Mouse (Mus musculus): ENCODE data around the gene Nmral1. TPM values are rescaled to one million over a fixed set of nuclear protein-coding genes. Genes with fewer than 3 reads are reported as not detected.
"Not testable (repeated sequence)": the region's sequence is repeated elsewhere in the genome, so short reads cannot be mapped to it uniquely, and the experiment has no call there.

Nmral1 gene
- polyA plus RNA-seq, 1 experiment from 2014 or later = 47.9 TPM

DNA sequence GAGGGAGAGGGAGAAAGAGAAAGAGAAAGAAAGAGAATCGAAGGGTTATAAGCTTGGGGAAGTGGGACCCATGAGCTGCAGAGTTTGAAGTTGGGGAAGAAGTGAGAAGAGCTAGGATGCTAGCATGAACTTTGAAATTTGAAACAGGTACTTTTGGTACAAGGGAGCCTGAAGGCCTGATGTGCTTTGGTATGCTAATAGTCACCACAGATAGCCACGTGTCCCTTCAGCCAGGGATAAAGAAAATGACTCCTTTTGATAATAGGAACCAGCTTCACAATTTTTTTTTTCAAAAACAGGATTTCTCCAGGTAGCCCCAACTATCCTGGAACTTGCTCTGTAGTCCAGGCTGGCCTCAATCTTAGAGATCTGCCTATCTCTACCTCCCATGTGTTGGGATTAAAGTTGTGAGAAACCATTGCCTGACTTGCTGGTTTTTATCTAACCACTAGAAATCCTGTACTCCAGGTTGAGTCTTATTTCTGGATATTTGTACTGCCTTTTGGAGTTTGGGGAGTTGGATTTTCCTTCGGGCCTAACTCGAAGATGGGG is 36.5 kb downstream of the Nmral1 start:
- H3K27ac ChIP-seq = peak overlapping the region; percentile 82; the same call in 1 of the 2 replicates
- DNase-seq (ENCODE audit: low spot score) (no peak), ATAC-seq (replicated peaks; ENCODE audit: low FRiP score, low read depth) (no peak)
- 80% methylated on average over 4 of the region's 4 CpGs for WGBS
- peaks cover 13% of the 10 kb centered on the region; the same call in 1 of the 2 replicates for H3K4me1 ChIP-seq (replicated peaks; ENCODE audit: insufficient read depth, low read length)
- no peak overlapping the region; the same call in 1 of the 2 replicates for H3K9ac ChIP-seq (ENCODE audit: low read depth, low read length)
- no peaks in the 10 kb centered on the region; the same call in 1 of the 2 replicates for H3K36me3 ChIP-seq (ENCODE audit: insufficient read depth, low read length)
- H3K4me3 ChIP-seq (replicated peaks; ENCODE audit: low read depth, low read length) = no peak overlapping the region
- H3K4me2 ChIP-seq (ENCODE audit: low read length) = peak overlapping the region; percentile 72; the same call in 1 of the 2 replicates
- no peak for TF ChIP-seq CTCF (IDR thresholded peaks at IDR 0.05; ENCODE audit: low read depth)
- no peaks in the 10 kb centered on the region for H3K27me3 ChIP-seq (ENCODE audit: insufficient read depth, low read length)
- H3K9me3 ChIP-seq (replicated peaks; ENCODE audit: low read length) = no peaks in the 10 kb centered on the region

GRCm38 (mm10) chr16:4680922-4681455 is 38.2 kb downstream of the Nmral1 start:
- not testable (repeated sequence) for DNase-seq (ENCODE audit: low spot score); H3K27me3 ChIP-seq (ENCODE audit: insufficient read depth, low read length); H3K4me3 ChIP-seq (replicated peaks; ENCODE audit: low read depth, low read length); H3K4me2 ChIP-seq (ENCODE audit: low read length); H3K9ac ChIP-seq (ENCODE audit: low read depth, low read length); H3K36me3 ChIP-seq (ENCODE audit: insufficient read depth, low read length); ATAC-seq (replicated peaks; ENCODE audit: low FRiP score, low read depth); H3K27ac ChIP-seq; H3K9me3 ChIP-seq (replicated peaks; ENCODE audit: low read length)
- 74% methylated on average over 3 of the region's 3 CpGs for WGBS
- peaks cover 13% of the 10 kb centered on the region; the same call in 1 of the 2 replicates for H3K4me1 ChIP-seq (replicated peaks; ENCODE audit: insufficient read depth, low read length)

DNA sequence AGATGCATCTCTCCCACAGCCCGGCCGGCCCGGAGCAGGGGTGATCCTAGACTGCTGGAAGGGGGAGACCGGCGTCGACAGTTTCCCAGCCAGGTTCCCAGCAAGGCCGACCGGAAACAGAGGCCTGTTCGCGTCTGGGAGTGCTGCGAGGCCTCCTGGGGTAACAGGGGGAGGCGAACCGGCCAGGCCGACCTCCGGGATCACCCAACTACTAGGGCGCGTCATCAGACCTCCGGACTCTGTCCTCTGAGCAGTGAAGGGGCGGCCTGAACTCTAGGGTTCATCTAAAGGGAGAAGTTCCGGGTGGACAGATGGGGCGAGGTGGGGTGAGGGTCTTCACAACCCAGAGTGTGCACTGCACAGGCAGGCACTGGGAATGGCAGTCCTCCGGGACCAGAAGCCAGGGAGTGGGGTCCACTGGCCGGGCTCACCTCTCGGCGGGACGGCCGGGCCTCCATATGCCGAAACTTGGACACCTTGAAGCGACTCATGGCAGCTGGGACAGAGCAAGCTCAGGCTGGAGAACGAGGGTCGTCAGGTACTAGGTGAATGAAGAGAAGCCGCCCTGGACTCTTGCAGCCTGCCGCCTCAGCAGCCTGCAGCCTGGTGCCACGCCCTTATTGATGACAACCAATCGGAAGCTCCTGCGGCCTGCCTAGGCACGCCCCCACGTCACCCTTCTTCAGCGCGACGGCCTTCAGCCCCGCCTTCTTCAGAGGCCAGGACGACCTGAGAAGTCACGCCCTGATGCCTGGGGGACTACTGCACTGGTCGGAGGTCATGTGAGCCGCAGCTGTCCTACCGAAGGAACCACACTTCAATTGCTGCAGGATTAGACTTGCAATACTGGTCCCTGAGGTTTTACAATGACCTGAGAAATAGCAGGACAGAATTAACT is 39.8 kb downstream of the Nmral1 start, which contains the start of gene Coro7:
Gene Coro7, minus strand, starts transcription at position 657 of the 898 bp plus-strand sequence.
- H3K4me3 ChIP-seq (replicated peaks; ENCODE audit: low read depth, low read length) = peak within 1 kb of the TSS; percentile 66
- ATAC-seq (replicated peaks; ENCODE audit: low FRiP score, low read depth) (peak; percentile 92), DNase-seq (ENCODE audit: low spot score) (peak; percentile 98)
- H3K27ac ChIP-seq = peak within 1 kb of the TSS; percentile 70
- no peaks in the 10 kb centered on the region for H3K9me3 ChIP-seq (replicated peaks; ENCODE audit: low read length)
- under 1% methylated on average over 47 of the region's 47 CpGs for WGBS
- peak within 1 kb of the TSS; percentile 93 for H3K4me2 ChIP-seq (ENCODE audit: low read length)
- H3K9ac ChIP-seq (ENCODE audit: low read depth, low read length) = peak within 1 kb of the TSS; percentile 57
- no peaks in the 10 kb centered on the region for H3K27me3 ChIP-seq (ENCODE audit: insufficient read depth, low read length)
- TF ChIP-seq CTCF (IDR thresholded peaks at IDR 0.05; ENCODE audit: low read depth) = no peak
- peaks cover 8% of the 10 kb centered on the region; the same call in 1 of the 2 replicates for H3K4me1 ChIP-seq (replicated peaks; ENCODE audit: insufficient read depth, low read length)
- peaks cover 14% of the 10 kb centered on the region for H3K36me3 ChIP-seq (ENCODE audit: insufficient read depth, low read length)

DNA sequence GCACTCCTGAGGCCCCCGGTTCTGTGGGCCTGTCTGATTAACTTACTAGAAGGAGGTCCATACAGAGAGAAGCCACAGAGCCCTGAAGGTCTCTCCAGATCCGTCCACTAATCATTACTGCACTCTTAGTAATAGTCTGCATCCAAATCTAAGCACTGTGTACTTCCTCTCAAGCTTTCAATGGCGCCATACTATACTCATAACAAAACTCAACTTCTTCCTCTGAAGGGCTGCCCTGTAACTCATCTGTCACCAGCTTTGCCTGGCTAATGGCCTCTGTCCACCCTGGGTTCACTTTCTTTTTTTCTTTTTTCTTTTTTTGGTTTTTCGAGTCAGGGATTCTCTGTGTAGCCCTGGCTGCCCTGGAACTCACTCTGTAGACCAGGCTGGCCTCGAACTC is 41.1 kb downstream of the Nmral1 start:
- Histone ChIP-seq H3K4me2 (ENCODE audit: low read length) (no peak overlapping the region), H3K27me3 (ENCODE audit: insufficient read depth, low read length) (no peaks in the 10 kb centered on the region), H3K4me1 (replicated peaks; ENCODE audit: insufficient read depth, low read length) (peaks cover 8% of the 10 kb centered on the region; the same call in 1 of the 2 replicates), H3K27ac (no peak overlapping the region), H3K36me3 (ENCODE audit: insufficient read depth, low read length) (peaks cover 25% of the 10 kb centered on the region), H3K9ac (ENCODE audit: low read depth, low read length) (no peak overlapping the region), H3K4me3 (replicated peaks; ENCODE audit: low read depth, low read length) (no peak overlapping the region), H3K9me3 (replicated peaks; ENCODE audit: low read length) (no peaks in the 10 kb centered on the region)
- ATAC-seq (replicated peaks; ENCODE audit: low FRiP score, low read depth) (no peak), DNase-seq (ENCODE audit: low spot score) (no peak)
- TF ChIP-seq CTCF (IDR thresholded peaks at IDR 0.05; ENCODE audit: low read depth) = no peak
- WGBS = 91% methylated on average over 5 of the region's 5 CpGs

DNA sequence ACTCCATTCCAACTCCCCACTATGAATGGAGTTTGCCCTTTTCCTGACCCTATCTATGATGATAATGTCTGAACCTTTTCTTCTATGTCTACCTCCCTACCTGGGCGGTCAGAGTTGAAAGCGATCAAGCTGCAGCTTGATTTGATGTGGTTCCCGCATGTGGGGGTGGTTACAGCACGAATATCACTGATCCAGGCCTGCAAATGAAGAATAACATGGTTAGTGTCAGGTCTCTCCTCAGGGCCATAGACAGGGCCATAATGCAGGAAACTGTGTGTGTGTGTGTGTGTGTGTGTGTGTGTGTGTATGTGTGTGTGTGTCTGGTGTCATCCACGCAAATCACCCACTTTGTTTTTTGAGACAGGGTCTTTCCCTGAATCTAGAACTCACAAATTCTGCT is 42.3 kb downstream of the Nmral1 start:
- ATAC-seq (replicated peaks; ENCODE audit: low FRiP score, low read depth) = no peak
- Histone ChIP-seq H3K4me1 (replicated peaks; ENCODE audit: insufficient read depth, low read length) (peaks cover 8% of the 10 kb centered on the region; the same call in 1 of the 2 replicates), H3K36me3 (ENCODE audit: insufficient read depth, low read length) (peaks cover 29% of the 10 kb centered on the region), H3K27me3 (ENCODE audit: insufficient read depth, low read length) (no peaks in the 10 kb centered on the region), H3K9ac (ENCODE audit: low read depth, low read length) (0 out of 2 replicates have a peak overlapping the region, but pooled peaks have one; percentile 13), H3K4me3 (replicated peaks; ENCODE audit: low read depth, low read length) (no peak overlapping the region), H3K27ac (no peak overlapping the region), H3K9me3 (replicated peaks; ENCODE audit: low read length) (no peaks in the 10 kb centered on the region), H3K4me2 (ENCODE audit: low read length) (no peak overlapping the region)
- no peak for TF ChIP-seq CTCF (IDR thresholded peaks at IDR 0.05; ENCODE audit: low read depth)
- 89% methylated on average over 5 of the region's 5 CpGs for WGBS
- DNase-seq (ENCODE audit: low spot score) = no peak

DNA sequence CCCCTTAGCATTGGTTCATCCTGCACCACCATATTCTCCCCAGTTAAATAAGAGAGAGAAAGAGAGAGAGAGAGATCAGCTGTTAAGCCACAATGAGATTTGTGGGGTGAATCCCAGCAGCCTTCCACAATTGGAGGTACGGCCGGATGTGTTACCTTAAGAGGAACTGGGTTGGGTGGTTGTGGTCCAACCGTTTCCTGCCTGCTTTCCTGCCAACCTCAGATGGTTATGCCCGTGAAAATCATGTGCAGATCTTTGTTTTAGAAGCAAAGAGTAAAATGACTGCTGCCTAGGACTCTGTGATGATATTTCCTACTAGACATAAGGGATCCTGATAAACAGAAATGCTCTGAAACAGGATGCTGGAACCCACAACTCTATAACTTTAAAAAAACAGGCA is 45.1 kb downstream of the Nmral1 start:
- no peak overlapping the region for H3K9ac ChIP-seq (ENCODE audit: low read depth, low read length)
- H3K36me3 ChIP-seq (ENCODE audit: insufficient read depth, low read length) = peaks cover 37% of the 10 kb centered on the region
- H3K4me3 ChIP-seq (replicated peaks; ENCODE audit: low read depth, low read length) = no peak overlapping the region
- no peak for ATAC-seq (replicated peaks; ENCODE audit: low FRiP score, low read depth)
- WGBS = 89% methylated on average over 4 of the region's 4 CpGs
- H3K9me3 ChIP-seq (replicated peaks; ENCODE audit: low read length) = no peaks in the 10 kb centered on the region
- no peaks in the 10 kb centered on the region for H3K27me3 ChIP-seq (ENCODE audit: insufficient read depth, low read length)
- no peak for DNase-seq (ENCODE audit: low spot score)
- H3K4me2 ChIP-seq (ENCODE audit: low read length) = no peak overlapping the region
- H3K27ac ChIP-seq = no peak overlapping the region
- no peak for TF ChIP-seq CTCF (IDR thresholded peaks at IDR 0.05; ENCODE audit: low read depth)
- peaks cover 8% of the 10 kb centered on the region; the same call in 1 of the 2 replicates for H3K4me1 ChIP-seq (replicated peaks; ENCODE audit: insufficient read depth, low read length)
